Mouse (Mus musculus): Measurements from ENCODE around the gene Cox19. TPM values are rescaled to one million over a fixed set of nuclear protein-coding genes. Genes with fewer than 3 reads are reported as not detected.

Cox19 gene
- polyA plus RNA-seq, 1 experiment from 2014 or later, result 72.6 TPM

GRCm38 (mm10) chr5:139359244-139359643 is 8.0 kb upstream of the Cox19 start:
- H3K9me3 ChIP-seq (replicated peaks), result no peaks in the 10 kb centered on the region
- peaks cover 18% of the 10 kb centered on the region for H3K27me3 ChIP-seq (replicated peaks)
- 82% methylated on average over 5 of the region's 5 CpGs for WGBS
- H3K9ac ChIP-seq, result no peak overlapping the region
- no peak overlapping the region for H3K27ac ChIP-seq (ENCODE audit: poor library complexity, severe bottlenecking)
- H3K4me2 ChIP-seq, result no peak overlapping the region
- H3K36me3 ChIP-seq, result no peaks in the 10 kb centered on the region
- peaks cover 14% of the 10 kb centered on the region for H3K4me1 ChIP-seq (replicated peaks)
- no peak for ATAC-seq (ENCODE audit: insufficient number of reproducible peaks, low FRiP score)
- no peak overlapping the region for H3K4me3 ChIP-seq

DNA sequence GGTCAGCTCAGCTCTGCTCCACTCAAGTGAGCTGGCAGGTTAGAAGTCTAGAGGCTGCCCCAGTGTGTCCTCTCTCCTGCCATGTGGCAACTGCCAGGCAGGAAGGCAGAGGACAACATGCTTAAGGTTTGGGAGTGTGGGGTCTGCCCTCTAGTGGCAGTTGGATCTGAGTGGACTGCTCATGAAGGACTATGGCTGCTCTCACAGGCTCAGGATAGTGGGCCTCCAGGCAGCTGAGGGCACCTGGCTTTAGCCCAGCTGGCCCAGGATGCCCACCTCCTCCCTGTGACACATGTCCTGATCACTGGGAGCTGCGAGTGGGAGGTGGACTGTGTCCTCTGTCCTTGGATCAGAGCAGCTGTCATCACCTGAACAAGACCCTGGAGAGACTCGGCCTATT is 7.4 kb upstream of the Cox19 start:
- 0 out of 2 replicates have a peak, but pooled peaks have one; percentile 20 for ATAC-seq (ENCODE audit: insufficient number of reproducible peaks, low FRiP score)
- H3K4me3 ChIP-seq, result no peak overlapping the region
- WGBS, result 38% methylated on average over 2 of the region's 2 CpGs
- H3K36me3 ChIP-seq, result no peaks in the 10 kb centered on the region
- no peaks in the 10 kb centered on the region for H3K9me3 ChIP-seq (replicated peaks)
- H3K4me2 ChIP-seq, result no peak overlapping the region
- peaks cover 23% of the 10 kb centered on the region for H3K27me3 ChIP-seq (replicated peaks)
- H3K27ac ChIP-seq (ENCODE audit: poor library complexity, severe bottlenecking), result no peak overlapping the region
- H3K9ac ChIP-seq, result no peak overlapping the region
- peaks cover 11% of the 10 kb centered on the region; the same call in 1 of the 2 replicates for H3K4me1 ChIP-seq (replicated peaks)

DNA sequence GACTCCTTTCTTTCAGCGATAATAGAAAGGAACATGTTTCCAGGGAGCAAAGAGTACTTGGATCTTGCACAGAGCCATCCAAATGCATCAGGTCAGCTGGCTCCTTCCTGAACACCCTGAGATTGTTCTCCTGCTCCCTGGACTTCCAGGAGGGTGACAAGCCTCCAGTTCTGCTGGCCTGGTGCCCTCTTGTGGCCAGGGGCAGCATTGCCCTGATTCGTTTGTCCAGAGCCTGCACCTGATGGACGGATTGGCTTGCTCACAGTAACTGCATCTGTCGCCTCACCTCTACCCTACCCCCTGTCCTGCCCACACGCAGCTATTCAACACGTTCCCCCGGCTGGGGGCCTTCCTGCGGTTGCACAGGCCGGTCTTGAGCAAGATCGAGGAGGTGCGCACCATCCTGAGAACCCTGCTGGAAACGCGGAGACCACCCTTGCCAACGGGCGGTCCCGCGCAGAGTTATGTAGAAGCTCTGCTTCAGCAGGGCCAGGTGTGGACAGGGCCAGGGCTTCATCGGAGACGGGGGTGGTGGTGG is 4.1 kb upstream of the Cox19 start:
- Histone ChIP-seq H3K9me3 (replicated peaks) (no peaks in the 10 kb centered on the region), H3K4me2 (no peak overlapping the region), H3K9ac (no peak overlapping the region), H3K27ac (ENCODE audit: poor library complexity, severe bottlenecking) (no peak overlapping the region), H3K4me1 (replicated peaks) (peaks cover 19% of the 10 kb centered on the region), H3K27me3 (replicated peaks) (peaks cover 53% of the 10 kb centered on the region), H3K36me3 (no peaks in the 10 kb centered on the region), H3K4me3 (no peak overlapping the region)
- 0 out of 2 replicates have a peak, but pooled peaks have one; percentile 12 for ATAC-seq (ENCODE audit: insufficient number of reproducible peaks, low FRiP score)
- WGBS, result 33% methylated on average over 19 of the region's 19 CpGs

DNA sequence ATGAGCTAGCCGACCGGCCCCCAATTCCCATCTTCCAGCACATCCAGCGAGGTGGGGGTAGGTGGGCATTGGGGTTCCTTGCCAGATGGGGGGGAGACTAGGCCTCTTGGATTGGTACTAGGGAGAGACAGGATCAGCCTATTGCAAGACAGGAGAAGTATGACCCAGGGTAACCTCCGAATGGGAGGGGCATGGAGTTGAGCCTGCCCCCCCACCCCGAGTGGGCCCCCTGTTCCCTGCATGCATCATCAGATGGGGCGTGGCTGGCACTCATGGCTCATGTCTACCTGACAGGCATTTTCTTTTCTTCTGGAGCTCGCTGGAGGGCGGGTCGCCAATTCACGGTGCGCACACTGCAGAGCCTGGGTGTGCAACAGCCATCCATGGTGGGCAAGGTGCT is 2.7 kb upstream of the Cox19 start:
- Histone ChIP-seq H3K4me2 (no peak overlapping the region), H3K4me1 (replicated peaks) (peaks cover 19% of the 10 kb centered on the region), H3K9me3 (replicated peaks) (no peaks in the 10 kb centered on the region), H3K27me3 (replicated peaks) (peaks cover 61% of the 10 kb centered on the region), H3K36me3 (no peaks in the 10 kb centered on the region), H3K4me3 (no peak overlapping the region), H3K27ac (ENCODE audit: poor library complexity, severe bottlenecking) (no peak overlapping the region), H3K9ac (no peak overlapping the region)
- 83% methylated on average over 11 of the region's 11 CpGs for WGBS
- no peak for ATAC-seq (ENCODE audit: insufficient number of reproducible peaks, low FRiP score)

GRCm38 (mm10) chr5:139353496-139353895 is 2.3 kb upstream of the Cox19 start:
- H3K4me2 ChIP-seq, result no peak overlapping the region
- peaks cover 15% of the 10 kb centered on the region for H3K4me1 ChIP-seq (replicated peaks)
- H3K36me3 ChIP-seq, result no peaks in the 10 kb centered on the region
- no peak overlapping the region for H3K27ac ChIP-seq (ENCODE audit: poor library complexity, severe bottlenecking)
- peaks cover 65% of the 10 kb centered on the region for H3K27me3 ChIP-seq (replicated peaks)
- WGBS, result 56% methylated on average over 10 of the region's 10 CpGs
- no peak for ATAC-seq (ENCODE audit: insufficient number of reproducible peaks, low FRiP score)
- no peak overlapping the region for H3K4me3 ChIP-seq
- no peaks in the 10 kb centered on the region for H3K9me3 ChIP-seq (replicated peaks)
- H3K9ac ChIP-seq, result no peak overlapping the region

GRCm38 (mm10) chr5:139352317-139352716 is 1.1 kb upstream of the Cox19 start, which contains the start of gene Cyp2w1:
Gene Cyp2w1 (plus strand): TSS chr5:139352617.
- Histone ChIP-seq H3K4me2 (no peak within 1 kb of the TSS), H3K27ac (ENCODE audit: poor library complexity, severe bottlenecking) (no peak within 1 kb of the TSS), H3K9ac (0 out of 2 replicates have a peak within 1 kb of the TSS, but pooled peaks have one; percentile 35), H3K36me3 (no peaks in the 10 kb centered on the region), H3K4me3 (no peak within 1 kb of the TSS), H3K4me1 (replicated peaks) (peaks cover 8% of the 10 kb centered on the region), H3K27me3 (replicated peaks) (peaks cover 74% of the 10 kb centered on the region), H3K9me3 (replicated peaks) (no peaks in the 10 kb centered on the region)
- no peak for ATAC-seq (ENCODE audit: insufficient number of reproducible peaks, low FRiP score)
- 56% methylated on average over 6 of the region's 6 CpGs for WGBS

DNA sequence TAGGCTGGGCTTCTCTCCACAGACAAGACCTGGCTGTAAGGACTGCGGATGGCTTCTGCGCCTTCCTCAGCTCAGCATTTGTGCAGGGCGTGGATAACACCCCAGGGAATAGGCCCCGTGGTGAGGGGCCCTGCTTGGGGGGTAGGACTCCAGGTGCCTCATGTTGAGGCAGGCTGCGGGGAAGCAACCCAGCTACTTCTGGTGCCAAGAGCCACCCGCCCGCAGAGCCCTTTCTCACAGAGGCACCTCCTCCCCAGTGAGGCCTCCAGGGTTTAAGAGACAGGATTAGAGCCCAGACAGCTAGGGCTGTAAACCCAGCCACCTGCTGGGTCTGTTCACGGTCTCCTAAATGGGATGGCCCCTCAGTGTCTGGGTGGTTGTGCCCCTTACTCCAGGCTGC is 410 bp upstream of the Cox19 start:
- 23% methylated on average over 8 of the region's 8 CpGs for WGBS
- Histone ChIP-seq H3K27ac (ENCODE audit: poor library complexity, severe bottlenecking) (no peak overlapping the region), H3K4me1 (replicated peaks) (peaks cover 8% of the 10 kb centered on the region), H3K4me3 (no peak overlapping the region), H3K4me2 (no peak overlapping the region), H3K27me3 (replicated peaks) (peaks cover 76% of the 10 kb centered on the region), H3K9me3 (replicated peaks) (no peaks in the 10 kb centered on the region), H3K9ac (0 out of 2 replicates have a peak overlapping the region, but pooled peaks have one; percentile 35), H3K36me3 (no peaks in the 10 kb centered on the region)
- ATAC-seq (ENCODE audit: insufficient number of reproducible peaks, low FRiP score), result no peak

- H3K9ac ChIP-seq, result no peak overlapping the region
- peaks cover 13% of the 10 kb centered on the region for H3K4me1 ChIP-seq (replicated peaks)
- no peaks in the 10 kb centered on the region for H3K36me3 ChIP-seq
- 71% methylated on average over 6 of the region's 6 CpGs for WGBS
- peaks cover 68% of the 10 kb centered on the region for H3K27me3 ChIP-seq (replicated peaks)
- H3K4me3 ChIP-seq, result no peak overlapping the region
- no peak overlapping the region for H3K4me2 ChIP-seq
- H3K27ac ChIP-seq (ENCODE audit: poor library complexity, severe bottlenecking), result no peak overlapping the region
- no peak for ATAC-seq (ENCODE audit: insufficient number of reproducible peaks, low FRiP score)
- no peaks in the 10 kb centered on the region for H3K9me3 ChIP-seq (replicated peaks)
Measured at GRCm38 (mm10) chr5:139349713-139350112, 1.5 kb downstream of the Cox19 start.

- Histone ChIP-seq H3K36me3 (peaks cover 7% of the 10 kb centered on the region), H3K4me1 (replicated peaks) (peaks cover 25% of the 10 kb centered on the region), H3K27ac (ENCODE audit: poor library complexity, severe bottlenecking) (no peak overlapping the region), H3K9ac (no peak overlapping the region), H3K4me2 (no peak overlapping the region), H3K4me3 (no peak overlapping the region), H3K27me3 (replicated peaks) (peaks cover 49% of the 10 kb centered on the region), H3K9me3 (replicated peaks) (no peaks in the 10 kb centered on the region)
- 60% methylated on average over 1 of the region's 1 CpGs for WGBS
- no peak for ATAC-seq (ENCODE audit: insufficient number of reproducible peaks, low FRiP score)
Measured at GRCm38 (mm10) chr5:139347225-139347624, 4.0 kb downstream of the Cox19 start.

DNA sequence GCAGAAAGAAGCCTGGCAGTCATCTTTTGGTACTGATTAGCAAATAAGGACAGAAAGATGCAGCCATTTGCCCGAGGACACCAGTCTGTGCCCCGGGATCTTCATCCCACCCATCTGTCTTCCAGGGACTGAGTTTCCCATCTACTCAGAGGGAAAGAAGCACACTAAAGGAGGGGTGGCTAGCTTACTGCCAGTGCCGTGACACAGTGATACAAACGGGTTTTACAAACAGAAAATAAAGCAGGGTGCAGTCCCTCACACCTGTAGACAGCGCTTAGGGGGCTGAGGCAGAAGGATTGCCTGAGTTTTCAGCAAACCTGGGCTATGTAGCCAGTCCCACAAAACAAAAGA is 5.9 kb downstream of the Cox19 start:
- H3K9ac ChIP-seq, result 0 out of 2 replicates have a peak overlapping the region, but pooled peaks have one; percentile 53
- peak overlapping the region; percentile 94 for H3K4me2 ChIP-seq
- ATAC-seq (ENCODE audit: insufficient number of reproducible peaks, low FRiP score), result peak; percentile 1; the same call in 1 of the 2 replicates
- H3K4me1 ChIP-seq (replicated peaks), result peaks cover 17% of the 10 kb centered on the region
- no peak overlapping the region for H3K27ac ChIP-seq (ENCODE audit: poor library complexity, severe bottlenecking)
- no peaks in the 10 kb centered on the region for H3K9me3 ChIP-seq (replicated peaks)
- H3K4me3 ChIP-seq, result peak overlapping the region; percentile 75
- 20% methylated on average over 5 of the region's 5 CpGs for WGBS
- peaks cover 22% of the 10 kb centered on the region for H3K36me3 ChIP-seq
- peaks cover 31% of the 10 kb centered on the region for H3K27me3 ChIP-seq (replicated peaks)

DNA sequence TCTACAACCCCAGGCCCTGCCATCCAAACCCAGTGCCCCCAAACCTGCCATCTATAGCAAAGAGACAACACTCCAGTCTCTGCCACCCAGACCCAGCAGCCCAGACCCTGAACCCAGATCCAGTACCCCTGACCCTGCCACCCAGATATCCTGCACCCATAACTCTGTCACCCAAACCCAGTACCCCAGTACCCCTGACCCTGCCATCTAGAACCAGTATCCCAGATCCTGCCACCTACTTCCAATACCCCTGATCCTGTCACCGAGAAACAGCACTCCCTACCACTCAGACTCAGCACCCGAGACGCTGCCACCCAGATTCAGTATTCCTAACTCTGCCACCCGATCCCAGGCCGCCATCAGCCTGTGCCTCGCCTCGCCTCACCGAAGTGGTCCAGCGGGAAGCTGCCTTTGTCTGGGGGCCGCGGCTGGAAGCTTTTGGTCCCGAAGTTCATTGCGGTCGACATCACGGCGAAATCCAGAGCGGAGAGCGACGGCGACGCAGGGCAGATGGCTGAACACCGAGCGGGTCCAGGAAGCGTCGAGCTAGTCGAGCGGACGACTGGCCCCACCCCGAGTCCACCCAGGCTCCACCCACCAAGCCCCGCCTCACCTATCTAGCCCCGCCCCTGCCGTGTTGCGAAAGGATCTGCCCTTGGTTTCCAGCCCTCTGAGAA is 6.4 kb downstream of the Cox19 start:
- ATAC-seq (ENCODE audit: insufficient number of reproducible peaks, low FRiP score), result peak; percentile 95
- Histone ChIP-seq H3K36me3 (peaks cover 27% of the 10 kb centered on the region), H3K4me3 (peak overlapping the region; percentile 75), H3K27me3 (replicated peaks) (peaks cover 26% of the 10 kb centered on the region), H3K4me1 (replicated peaks) (peaks cover 20% of the 10 kb centered on the region), H3K9ac (peak overlapping the region; percentile 85), H3K4me2 (peak overlapping the region; percentile 94), H3K27ac (ENCODE audit: poor library complexity, severe bottlenecking) (peak overlapping the region; percentile 12; the same call in 1 of the 2 replicates), H3K9me3 (replicated peaks) (no peaks in the 10 kb centered on the region)
- under 1% methylated on average over 33 of the region's 33 CpGs for WGBS

Data from heart, embryonic 12.5 days (tissue).